In genomic region chr9:109031686-109032085, GRCm38 (mm10) we compare ENCODE assay signal across 17 mouse cellular contexts. TPM values are rescaled to one million over a fixed set of nuclear protein-coding genes. Genes with fewer than 3 reads are reported as not detected.
"Had no signal": no experiment of that assay in that cellular context is flagged by ENCODE, and none has a peak within 500 bp of the region (broad histone marks: within the 10 kb centered on the region; RNA-seq: fewer than 3 reads in every experiment).

No protein-coding gene starts in this region.

- DNase-seq: forebrain, postnatal 0 days; gastrocnemius, postnatal 25 days; heart, adult 18-20 months; heart, postnatal 36 days; kidney, adult 11 months; kidney, adult 2 months; kidney, postnatal 14 days; layer of hippocampus, adult 9-11 months; layer of hippocampus, postnatal 36 days; left cerebral cortex, postnatal 4 days had no signal

RNA-seq across cellular contexts. Expression of gene Ucn2, which starts 45.9 kb away (rescaled TPM):
- total RNA-seq: forebrain, postnatal 0 days; heart, adult 18-20 months; heart, adult 8-10 months; heart, postnatal 36 days; hematopoietic stem cell, adult 5-6 weeks; hindbrain, postnatal 0 days; layer of hippocampus, postnatal 14 days; left cerebral cortex, adult 18-20 months; left cerebral cortex, postnatal 25 days; liver, adult 2 months had no signal
